Mouse (Mus musculus): Measurements from ENCODE around the gene Olfr732.

The Olfr732 gene

GRCm38 (mm10) chr14:50284106-50284505 is at the start of gene Olfr732:
Gene Olfr732 (minus strand): TSS chr14:50284206.
- DNase-seq, result no peak

- no peak for DNase-seq
These were observed 42.7 kb upstream of the Olfr732 start, which contains the start of gene Olfr734 for GRCm38 (mm10) chr14:50326661-50327060. Gene Olfr734 (minus strand): TSS chr14:50326761.

- no peak for DNase-seq
These were observed 17.4 kb upstream of the Olfr732 start, which contains the start of gene Olfr733 for GRCm38 (mm10) chr14:50301422-50301821. Gene Olfr733 (minus strand): TSS chr14:50301522.

GRCm38 (mm10) chr14:50241766-50242165 is 42.2 kb downstream of the Olfr732 start, which contains the start of gene Olfr731:
Gene Olfr731 (minus strand): TSS chr14:50241866.
- no peak for DNase-seq

Measured in thymus, postnatal 4 days (tissue).